Mouse (Mus musculus) midbrain, embryonic 16.5 days (tissue): ENCODE data around the gene Cd68. TPM values are rescaled to one million over a fixed set of nuclear protein-coding genes. Genes with fewer than 3 reads are reported as not detected.
A peak's percentile ranks its signal among the peaks of the same experiment; 100 is the strongest.
"Not testable (repeated sequence)": the region's sequence is repeated elsewhere in the genome, so short reads cannot be mapped to it uniquely, and the experiment has no call there.

Source experiments
- ATAC-seq: fragments of 200-750 bp; cut with Nextera tagmentation; 2 replicates; pipeline ENCODE4 v1.8.0; 2017; ENCODE audit warnings: moderate TSS enrichment
- H3K27ac ChIP-seq: fragments of 300-500 bp; sonication (generic); 2 replicates; pipeline ENCODE4 v1.5.1; 2014; ENCODE audit warnings: mild to moderate bottlenecking, low read length, mixed read lengths
- H3K27me3 ChIP-seq: fragments of 300-500 bp; sonication (generic); 2 replicates; pipeline ENCODE4 v1.6.1; 2014; ENCODE audit warnings: low read depth, low read length, mixed read lengths; ENCODE audit not compliant: control insufficient read depth, insufficient read depth
- H3K36me3 ChIP-seq: fragments of 300-500 bp; sonication (generic); 2 replicates; pipeline ENCODE4 v1.6.1; 2014; ENCODE audit warnings: mild to moderate bottlenecking, low read length, moderate library complexity, mixed read lengths; ENCODE audit not compliant: control insufficient read depth, insufficient read depth
- H3K4me1 ChIP-seq: fragments of 300-500 bp; sonication (generic); 2 replicates; pipeline ENCODE4 v1.6.1; 2014; ENCODE audit warnings: mild to moderate bottlenecking, low read length, mixed read lengths; ENCODE audit not compliant: control insufficient read depth, insufficient read depth
- H3K4me2 ChIP-seq: fragments of 300-500 bp; sonication (generic); 2 replicates; pipeline ENCODE4 v1.6.1; 2014; ENCODE audit warnings: mild to moderate bottlenecking, low read length, mixed read lengths
- H3K4me3 ChIP-seq: fragments of 300-500 bp; sonication (generic); 2 replicates; pipeline ENCODE4 v1.5.1; 2014; ENCODE audit warnings: low read depth, mild to moderate bottlenecking, low read length, moderate library complexity, mixed read lengths
- H3K9ac ChIP-seq: fragments of 300-500 bp; sonication (generic); 2 replicates; pipeline ENCODE4 v1.6.1; 2014; ENCODE audit warnings: low read depth, low read length, mixed read lengths
- H3K9me3 ChIP-seq: fragments of 300-500 bp; sonication (generic); replicated peaks from 2 replicates; pipeline ENCODE4 v1.6.1; 2014; ENCODE audit warnings: mild to moderate bottlenecking, low read length, mixed read lengths; ENCODE audit not compliant: control insufficient read depth, poor library complexity, severe bottlenecking
- WGBS: fragments of 180-500 bp; shearing (Covaris S2); extraction: QIAGEN DNeasy Blood & Tissue Kit; methylation state at CpG from one replicate; pipeline ENCODE4 v1.1.7; 2014; 5-methylcytosine and 5-hydroxymethylcytosine counted together
- microRNA counts: library from miRNA; unstranded; fragments of <30 nt; microRNA quantifications from one replicate; lab custom pipeline; 2016
- microRNA-seq: library from miRNA; unstranded; fragments of <30 nt; microRNA quantifications from one replicate; pipeline ENCODE4, GENCODE M21; 2017
- polyA plus RNA-seq: library from polyadenylated mRNA; unstranded; fragments of >200 nt; fragmentation: Nextera tagmentation; extraction: Ambion mirVana; gene quantifications from 2 replicates; pipeline ENCODE4 v1.2.1, GENCODE M21; 2015

Gene Cd68
- polyA plus RNA-seq, 1 experiment from 2014 or later = 9.7 TPM

DNA sequence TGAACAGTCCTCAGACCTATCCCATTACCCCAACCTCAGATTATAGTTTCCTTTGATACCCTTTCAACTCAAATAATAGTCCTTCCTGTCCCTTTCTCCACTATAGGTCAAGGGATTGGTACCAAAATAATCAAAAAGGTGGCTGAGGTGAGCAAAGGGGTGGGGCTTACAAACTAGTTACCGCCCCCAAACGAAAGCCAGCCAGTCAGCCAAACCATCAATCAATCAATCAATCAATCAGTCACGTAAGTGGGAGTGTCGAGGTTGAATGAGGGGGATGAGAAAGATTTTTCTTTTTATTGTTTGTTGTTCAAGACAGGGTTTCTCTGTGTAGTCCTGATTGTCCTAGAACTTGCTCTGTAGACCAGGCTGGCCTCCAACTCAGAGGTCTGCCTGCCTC, 42.9 kb downstream of the Cd68 start:
- H3K36me3 ChIP-seq = no peaks in the 10 kb centered on the region
- 65% methylated on average over 4 of the region's 4 CpGs for WGBS
- no peaks in the 10 kb centered on the region for H3K9me3 ChIP-seq
- H3K4me1 ChIP-seq = peaks cover 10% of the 10 kb centered on the region
- no peak overlapping the region for H3K27ac ChIP-seq
- H3K27me3 ChIP-seq = no peaks in the 10 kb centered on the region
- no peak for ATAC-seq
- peak overlapping the region; percentile 56 for H3K4me3 ChIP-seq
- H3K4me2 ChIP-seq = peak overlapping the region; percentile 75
- peak overlapping the region; percentile 80; the same call in 1 of the 2 replicates for H3K9ac ChIP-seq

DNA sequence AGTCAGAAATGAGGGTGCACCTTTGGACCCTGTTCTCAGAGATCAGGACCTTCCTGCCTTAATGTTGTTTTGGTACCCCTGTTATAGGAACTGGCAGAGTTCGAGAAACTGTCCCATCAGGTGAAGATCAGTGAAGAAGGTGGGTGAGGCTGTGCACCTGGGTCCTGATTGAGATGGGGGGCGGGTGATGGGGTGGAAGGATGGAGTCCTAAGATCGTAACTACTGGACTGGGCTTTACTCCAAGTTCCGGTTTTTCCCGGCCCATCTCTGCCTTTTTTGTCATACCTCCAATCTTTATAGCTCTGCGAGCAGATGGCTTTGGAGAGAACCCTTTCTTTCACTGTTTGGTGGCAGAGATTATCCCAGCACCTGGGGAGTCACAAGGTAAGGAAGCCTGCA, 43.5 kb downstream of the Cd68 start:
- WGBS = 46% methylated on average over 6 of the region's 6 CpGs
- H3K4me2 ChIP-seq = peak overlapping the region; percentile 75
- H3K27me3 ChIP-seq = no peaks in the 10 kb centered on the region
- H3K27ac ChIP-seq = peak overlapping the region; percentile 83
- H3K4me1 ChIP-seq = peaks cover 10% of the 10 kb centered on the region
- peak overlapping the region; percentile 56 for H3K4me3 ChIP-seq
- no peaks in the 10 kb centered on the region for H3K36me3 ChIP-seq
- H3K9me3 ChIP-seq = no peaks in the 10 kb centered on the region
- peak overlapping the region; percentile 80 for H3K9ac ChIP-seq
- peak; percentile 33; the same call in 1 of the 2 replicates for ATAC-seq

DNA sequence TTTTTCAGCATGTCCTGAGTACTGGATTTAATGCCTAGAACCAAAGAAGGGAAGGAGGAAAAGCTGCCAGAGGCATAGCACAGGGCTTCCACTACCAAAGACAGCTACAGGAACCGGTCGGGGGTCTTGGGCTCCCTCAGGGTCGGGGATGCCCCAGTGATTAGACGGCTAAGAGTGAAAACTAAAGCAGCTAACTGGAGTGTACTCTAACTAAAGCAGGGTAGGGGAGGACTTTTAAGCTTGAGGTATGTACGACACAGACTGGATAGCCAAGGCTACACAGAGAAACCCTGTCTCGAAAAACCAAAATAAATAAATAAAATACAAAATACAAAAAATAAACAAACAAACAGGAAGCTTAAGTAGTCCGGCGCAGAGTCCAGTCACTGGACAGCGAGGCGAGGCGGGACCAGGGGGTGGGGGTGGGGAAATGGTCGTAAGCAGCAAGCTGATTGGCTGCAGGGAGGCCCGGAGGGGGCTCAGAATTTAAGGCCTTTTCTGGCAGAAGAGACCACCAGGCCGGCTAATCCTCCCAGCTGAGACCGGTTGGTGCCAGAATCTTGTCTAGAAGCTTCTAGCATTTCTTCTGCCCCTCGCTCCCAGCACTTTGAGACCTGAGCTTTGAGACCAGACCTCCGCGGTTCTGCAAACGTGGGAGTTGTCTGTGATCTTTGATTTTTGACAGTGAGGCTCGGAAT, 44.2 kb downstream of the Cd68 start, which contains the start of gene Sat2:
Gene Sat2, plus strand, starts transcription at position 454 of the 698 bp plus-strand sequence.
- peak within 1 kb of the TSS; percentile 56 for H3K4me3 ChIP-seq
- no peaks in the 10 kb centered on the region for H3K27me3 ChIP-seq
- ATAC-seq = peak; percentile 86
- H3K36me3 ChIP-seq = no peaks in the 10 kb centered on the region
- peaks cover 10% of the 10 kb centered on the region for H3K4me1 ChIP-seq
- peak within 1 kb of the TSS; percentile 75 for H3K4me2 ChIP-seq
- peak within 1 kb of the TSS; percentile 80 for H3K9ac ChIP-seq
- no peaks in the 10 kb centered on the region for H3K9me3 ChIP-seq
- under 1% methylated on average over 20 of the region's 20 CpGs for WGBS
- H3K27ac ChIP-seq = peak within 1 kb of the TSS; percentile 83

DNA sequence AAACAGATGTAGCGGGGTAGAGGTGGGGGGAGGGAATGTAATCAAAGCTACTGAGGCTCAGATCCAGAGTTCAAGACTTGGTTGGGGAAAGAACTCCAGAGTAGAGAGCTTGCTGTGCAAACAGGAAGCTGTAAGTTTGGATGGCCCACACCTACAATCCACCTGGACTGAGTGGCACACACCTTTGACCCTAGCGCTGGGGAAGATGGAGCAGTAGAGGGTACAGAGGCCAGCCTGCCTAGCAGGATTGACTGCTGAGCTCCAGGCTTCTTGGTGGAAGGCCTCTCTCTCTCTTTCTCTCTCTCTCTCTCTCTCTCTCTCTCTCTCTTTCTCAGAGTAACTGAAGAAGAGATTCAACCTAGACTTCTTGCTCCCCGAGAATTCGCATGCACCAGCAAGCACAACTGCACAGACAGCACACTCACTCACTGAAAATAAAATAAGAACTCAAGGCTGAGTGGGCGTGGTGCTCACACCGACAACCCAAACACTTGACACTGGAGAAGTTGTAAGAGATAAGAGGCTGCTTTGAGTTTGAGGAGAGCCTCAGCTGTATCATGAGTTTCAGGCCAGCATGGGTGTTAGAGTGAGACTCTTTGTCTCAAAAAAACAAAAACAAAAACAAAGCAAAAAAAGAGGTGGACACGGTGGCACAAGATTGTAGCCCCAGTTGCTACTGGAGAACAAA, 45.4 kb downstream of the Cd68 start:
- H3K36me3 ChIP-seq = no peaks in the 10 kb centered on the region
- WGBS = 89% methylated on average over 7 of the region's 7 CpGs
- no peak overlapping the region for H3K27ac ChIP-seq
- ATAC-seq = no peak
- H3K4me3 ChIP-seq = no peak overlapping the region
- H3K27me3 ChIP-seq = no peaks in the 10 kb centered on the region
- no peak overlapping the region for H3K4me2 ChIP-seq
- no peak overlapping the region for H3K9ac ChIP-seq
- no peaks in the 10 kb centered on the region for H3K9me3 ChIP-seq
- H3K4me1 ChIP-seq = peaks cover 10% of the 10 kb centered on the region

DNA sequence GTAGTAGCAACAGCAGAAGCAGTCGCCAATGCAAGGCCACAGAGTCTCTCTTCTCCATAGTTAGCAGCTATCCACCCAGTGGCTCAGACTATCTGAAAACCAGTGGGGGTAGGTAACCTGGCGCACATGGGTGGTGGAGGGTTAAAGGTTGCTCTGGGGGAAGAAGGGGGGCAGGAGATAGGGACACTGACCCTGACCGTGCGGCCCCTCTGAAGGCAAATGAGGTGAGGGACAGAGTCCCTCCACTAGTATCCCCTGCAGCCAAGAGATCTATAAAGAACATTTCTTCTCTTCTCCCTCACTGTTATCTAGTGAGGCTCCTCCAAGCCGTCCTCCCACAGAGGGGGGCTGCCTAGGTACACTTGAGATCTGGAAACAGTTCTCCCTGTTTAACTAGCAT, 48.1 kb downstream of the Cd68 start, which contains the start of gene Shbg:
Gene Shbg, minus strand, starts transcription at position 101 of the 400 bp plus-strand sequence.
- Histone ChIP-seq H3K9me3 (no peaks in the 10 kb centered on the region), H3K27ac (no peak within 1 kb of the TSS), H3K4me2 (no peak within 1 kb of the TSS), H3K4me3 (no peak within 1 kb of the TSS), H3K4me1 (peaks cover 11% of the 10 kb centered on the region), H3K9ac (no peak within 1 kb of the TSS), H3K36me3 (no peaks in the 10 kb centered on the region), H3K27me3 (no peaks in the 10 kb centered on the region)
- 76% methylated on average over 5 of the region's 5 CpGs for WGBS
- ATAC-seq = no peak

DNA sequence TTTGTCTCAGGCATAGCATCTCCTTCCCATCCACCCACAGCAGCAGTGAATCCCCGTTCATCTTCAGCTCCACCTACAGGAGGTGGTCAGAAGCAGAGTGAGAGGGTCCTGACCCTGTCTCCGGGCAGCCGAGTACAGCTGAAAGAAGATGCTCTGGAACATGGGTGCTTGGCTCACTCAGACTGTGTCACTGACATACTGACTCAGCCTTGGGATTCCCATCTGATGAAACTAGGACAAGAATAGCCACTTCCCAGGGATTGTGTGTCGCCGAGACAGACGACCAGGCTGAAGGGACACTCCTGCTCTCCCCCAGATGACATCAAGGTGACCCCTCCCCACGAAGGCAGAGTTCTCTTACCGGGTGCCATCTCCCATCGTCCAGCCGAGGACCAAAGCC, 49.2 kb downstream of the Cd68 start:
- H3K9me3 ChIP-seq = no peaks in the 10 kb centered on the region
- no peaks in the 10 kb centered on the region for H3K36me3 ChIP-seq
- peaks cover 7% of the 10 kb centered on the region for H3K4me1 ChIP-seq
- H3K9ac ChIP-seq = no peak overlapping the region
- no peaks in the 10 kb centered on the region for H3K27me3 ChIP-seq
- no peak overlapping the region for H3K27ac ChIP-seq
- no peak overlapping the region for H3K4me2 ChIP-seq
- no peak overlapping the region for H3K4me3 ChIP-seq
- WGBS = 45% methylated on average over 10 of the region's 10 CpGs
- no peak for ATAC-seq

DNA sequence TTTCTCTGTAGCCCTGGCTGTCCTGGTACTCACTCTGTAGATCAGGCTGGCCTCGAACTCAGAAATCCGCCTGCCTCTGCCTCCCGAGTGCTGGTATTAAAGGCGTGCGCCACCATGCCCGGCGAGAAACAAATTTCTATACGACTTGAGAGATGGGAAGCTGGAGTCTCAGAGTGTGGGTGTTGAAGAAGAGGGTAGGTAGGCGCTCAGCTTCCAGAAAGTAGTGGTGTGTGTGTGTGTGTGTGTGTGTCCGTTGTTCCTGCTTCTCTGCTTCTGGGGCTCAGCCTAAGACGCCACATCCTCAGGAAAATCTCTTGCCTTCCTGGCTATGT, 51.7 kb downstream of the Cd68 start:
- not testable (repeated sequence) for H3K9me3 ChIP-seq, H3K4me2 ChIP-seq, H3K4me1 ChIP-seq, ATAC-seq, H3K9ac ChIP-seq, H3K27ac ChIP-seq, H3K36me3 ChIP-seq, H3K27me3 ChIP-seq, H3K4me3 ChIP-seq
- 53% methylated on average over 11 of the region's 11 CpGs for WGBS

MicroRNAs within 50 kb of the gene (microRNA counts, 519-probe panel; counts per million panel counts)
- microRNA mmu-miR-1934 (lab: Ali Mortazavi, UCI) (386 counts per million, percentile 18 among the panel's probes with 10 or more counts), microRNA mmu-miR-467f (lab: Ali Mortazavi, UCI) (2,830 counts per million, percentile 84 among the panel's probes with 10 or more counts)

Small RNA genes lying within 50 kb of the gene (microRNA-seq; reads per million reads assigned to microRNA genes)
- gene Mir1934 = 2.4 reads per million, percentile 10 among the genes with 10 or more reads in this experiment
- not detected for gene Mir467f

Other genes with a start within 250 kb of the Cd68 start
- 4.4 and 5.1 TPM in 2 replicates for gene Dnah2, start 117.0 kb downstream of the Cd68 start, polyA plus RNA-seq
- 165 and 178 TPM in 2 replicates for gene Efnb3, start 105.9 kb downstream of the Cd68 start, polyA plus RNA-seq
- 19.2 and 20.9 TPM in 2 replicates for gene Wrap53, start 85.9 kb downstream of the Cd68 start, polyA plus RNA-seq
- 48.9 and 57.3 TPM in 2 replicates for gene Trp53, start 85.8 kb downstream of the Cd68 start, polyA plus RNA-seq
- gene Atp1b2, start 60.2 kb downstream of the Cd68 start, polyA plus RNA-seq = 65.8 and 95.2 TPM in 2 replicates
- gene Shbg, start 48.2 kb downstream of the Cd68 start, polyA plus RNA-seq = not detected in 2 replicates
- gene Sat2, start 44.1 kb downstream of the Cd68 start, polyA plus RNA-seq = 23.8 and 27.1 TPM in 2 replicates
- gene Fxr2, start 33.2 kb downstream of the Cd68 start, polyA plus RNA-seq = 33.3 and 37.3 TPM in 2 replicates
- gene Sox15, start 10.8 kb downstream of the Cd68 start, polyA plus RNA-seq = not detected in 2 replicates
- 101 and 104 TPM in 2 replicates for gene Mpdu1, start 3.5 kb downstream of the Cd68 start, polyA plus RNA-seq
- 477 and 496 TPM in 2 replicates for gene Eif4a1, start 6.3 kb upstream of the Cd68 start, polyA plus RNA-seq
- gene Senp3, start 15.9 kb upstream of the Cd68 start, polyA plus RNA-seq = 94.0 and 98.5 TPM in 2 replicates
- 0.53 and 0.66 TPM in 2 replicates for gene Tnfsf13, start 19.6 kb upstream of the Cd68 start, polyA plus RNA-seq
- gene Tnfsf12, start 29.7 kb upstream of the Cd68 start, polyA plus RNA-seq = 2.3 and 3.0 TPM in 2 replicates
- 0.60 and 0.87 TPM in 2 replicates for gene Tnfsfm13, start 29.9 kb upstream of the Cd68 start, polyA plus RNA-seq
- gene Polr2a, start 92.5 kb upstream of the Cd68 start, polyA plus RNA-seq = 13.0 and 15.5 TPM in 2 replicates
- gene Slc35g3, start 95.8 kb upstream of the Cd68 start, polyA plus RNA-seq = 0.21 and 0.22 TPM in 2 replicates
- 4.2 and 5.2 TPM in 2 replicates for gene Zbtb4, start 99.8 kb upstream of the Cd68 start, polyA plus RNA-seq
- gene Chrnb1, start 129.8 kb upstream of the Cd68 start, polyA plus RNA-seq = 1.4 and 1.6 TPM in 2 replicates
- 4.1 and 4.5 TPM in 2 replicates for gene Fgf11, start 135.7 kb upstream of the Cd68 start, polyA plus RNA-seq
- gene Tmem102, start 139.5 kb upstream of the Cd68 start, polyA plus RNA-seq = 0.54 and 0.56 TPM in 2 replicates
- not detected in 2 replicates for gene Gm39566, start 149.1 kb upstream of the Cd68 start, polyA plus RNA-seq
- gene Spem2, start 152.3 kb upstream of the Cd68 start, polyA plus RNA-seq = not detected in 2 replicates
- gene Spem1, start 156.0 kb upstream of the Cd68 start, polyA plus RNA-seq = 0.24 and 0.68 TPM in 2 replicates
- 20.6 and 21.5 TPM in 2 replicates for gene Nlgn2, start 171.6 kb upstream of the Cd68 start, polyA plus RNA-seq
- 271 and 312 TPM in 2 replicates for gene Tmem256, start 172.4 kb upstream of the Cd68 start, polyA plus RNA-seq
- gene Plscr3, start 180.2 kb upstream of the Cd68 start, polyA plus RNA-seq = 46.3 and 48.1 TPM in 2 replicates
- gene Tnk1, start 192.6 kb upstream of the Cd68 start, polyA plus RNA-seq = 0.11 and 0.35 TPM in 2 replicates
- not detected in 2 replicates for gene Tmem95, start 211.9 kb upstream of the Cd68 start, polyA plus RNA-seq
- gene Kctd11, start 215.3 kb upstream of the Cd68 start, polyA plus RNA-seq = 1.3 and 1.9 TPM in 2 replicates
- 0.26 and 0.42 TPM in 2 replicates for gene Acap1, start 229.4 kb upstream of the Cd68 start, polyA plus RNA-seq
- gene 2810408A11Rik, start 234.8 kb upstream of the Cd68 start, polyA plus RNA-seq = 6.6 and 7.4 TPM in 2 replicates
- gene Neurl4, start 234.9 kb upstream of the Cd68 start, polyA plus RNA-seq = 18.7 and 24.1 TPM in 2 replicates
- 70.3 TPM in 2 replicates for gene Gps2, start 247.7 kb upstream of the Cd68 start, polyA plus RNA-seq